Mouse (Mus musculus) CD8-positive naive resting alpha-beta T cell, adult 57 days (primary cell): Measurements from ENCODE around the gene Ppm1n. TPM values are rescaled to one million over a fixed set of nuclear protein-coding genes. Genes with fewer than 3 reads are reported as not detected.

Experiments used
- total RNA-seq: library from RNA; stranded (reverse); gene quantifications from one replicate; pipeline ENCODE4 v1.2.4, GENCODE M21; 2023

The Ppm1n gene
- total RNA-seq, result 2.3 TPM

GRCm38 (mm10) chr7:19279581-19280114 lies at the start of gene Ppm1n:
Gene Ppm1n (minus strand): TSS chr7:19280064.

GRCm38 (mm10) chr7:19309884-19310641 lies 30.2 kb upstream of the Ppm1n start, which contains the start of gene Fosb:
Gene Fosb (minus strand): TSS chr7:19310051.

GRCm38 (mm10) chr7:19282385-19282784 lies 2.5 kb upstream of the Ppm1n start, which contains the start of gene Rtn2:
Gene Rtn2 (plus strand): TSS chr7:19282624.

GRCm38 (mm10) chr7:19271238-19272172 lies 8.4 kb downstream of the Ppm1n start, which contains the start of gene Vasp:
Gene Vasp (minus strand): TSS chr7:19271817.

GRCm38 (mm10) chr7:19227883-19228792 lies 51.7 kb downstream of the Ppm1n start, which contains the start of gene Opa3:
Gene Opa3 (plus strand): TSS chr7:19228334.

Other genes with a start within 250 kb of the Ppm1n start
- 0.34 TPM for gene Rsph6a, start 225.4 kb downstream of the Ppm1n start, total RNA-seq
- gene Dmwd, start 203.8 kb downstream of the Ppm1n start, total RNA-seq, result 1.5 TPM
- 1.5 TPM for gene Dmpk, start 196.2 kb downstream of the Ppm1n start, total RNA-seq
- 0.83 TPM for gene Six5, start 185.5 kb downstream of the Ppm1n start, total RNA-seq
- not detected for gene Gm4969, start 161.7 kb downstream of the Ppm1n start, total RNA-seq
- gene Fbxo46, start 160.2 kb downstream of the Ppm1n start, total RNA-seq, result 23.1 TPM
- gene Qpctl, start 130.8 kb downstream of the Ppm1n start, total RNA-seq, result 11.3 TPM
- 88.9 TPM for gene Snrpd2, start 130.3 kb downstream of the Ppm1n start, total RNA-seq
- gene Gipr, start 113.9 kb downstream of the Ppm1n start, total RNA-seq, result not detected
- gene Eml2, start 103.6 kb downstream of the Ppm1n start, total RNA-seq, result 15.5 TPM
- not detected for gene Gpr4, start 67.5 kb downstream of the Ppm1n start, total RNA-seq
- gene Opa3, start 51.7 kb downstream of the Ppm1n start, total RNA-seq, result 51.9 TPM
- 296 TPM for gene Vasp, start 8.2 kb downstream of the Ppm1n start, total RNA-seq
- not detected for gene Rtn2, start 2.6 kb upstream of the Ppm1n start, total RNA-seq
- 1,017 TPM for gene Fosb, start 30.0 kb upstream of the Ppm1n start, total RNA-seq
- gene Ercc1, start 64.7 kb upstream of the Ppm1n start, total RNA-seq, result 65.9 TPM
- gene Cd3eap, start 79.4 kb upstream of the Ppm1n start, total RNA-seq, result 12.8 TPM
- gene Ppp1r13l, start 79.7 kb upstream of the Ppm1n start, total RNA-seq, result 1.6 TPM
- 83.7 TPM for gene Ercc2, start 101.9 kb upstream of the Ppm1n start, total RNA-seq
- gene Klc3, start 124.0 kb upstream of the Ppm1n start, total RNA-seq, result 3.6 TPM
- gene Ckm, start 124.7 kb upstream of the Ppm1n start, total RNA-seq, result not detected
- gene Mark4, start 178.8 kb upstream of the Ppm1n start, total RNA-seq, result 26.6 TPM
- not detected for gene Exoc3l2, start 183.3 kb upstream of the Ppm1n start, total RNA-seq
- 3.8 TPM for gene Bloc1s3, start 228.3 kb upstream of the Ppm1n start, total RNA-seq
- gene Trappc6a, start 228.3 kb upstream of the Ppm1n start, total RNA-seq, result 24.3 TPM
- gene Nkpd1, start 237.8 kb upstream of the Ppm1n start, total RNA-seq, result not detected